Mouse (Mus musculus): ENCODE measurements around the gene Wdr72.

DNA sequence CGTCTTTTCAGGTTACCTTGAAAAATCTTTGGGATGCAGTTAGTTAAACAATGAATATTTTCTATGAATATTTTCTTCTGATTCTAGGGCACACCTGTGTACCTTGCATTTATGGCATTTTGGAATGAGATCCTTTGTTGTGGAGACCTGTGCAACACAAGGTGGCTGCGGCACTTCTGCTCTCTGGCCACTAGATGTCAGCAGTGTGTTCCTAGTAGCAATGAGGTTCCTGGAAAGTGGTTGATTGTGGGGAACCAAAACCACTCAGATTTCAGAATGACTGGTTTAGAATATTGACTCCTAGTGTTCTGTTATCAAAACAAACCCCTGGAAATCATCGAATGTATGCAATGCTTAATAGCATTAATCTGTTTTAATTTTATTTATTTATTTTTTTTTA lies 31.7 kb downstream of the Wdr72 start:
- TF ChIP-seq POLR2A (IDR thresholded peaks at IDR 0.05; ENCODE audit: control insufficient read depth, low read depth, low read length) (no peak), CTCF (IDR thresholded peaks at IDR 0.05; ENCODE audit: control insufficient read depth, insufficient read depth, insufficient replicate concordance, low read depth, low read length) (peak; percentile 88; the same call in 1 of the 2 replicates)

Data from testis, adult 2 months (tissue).